Mouse (Mus musculus) heart, postnatal 0 days (tissue): ENCODE measurements at regions not wholly inside any gene's neighbourhood (a gene's known extent, or its start where the extent isn't known, plus 50 kb on each side); places are given as distances from the start of the nearest gene placed in this dataset.

Source experiments
- ATAC-seq: fragments of 200-750 bp; cut with Nextera tagmentation; 2 replicates; pipeline ENCODE4 v1.8.0; 2017; ENCODE audit warnings: low read depth, moderate number of reproducible peaks, moderate library complexity; ENCODE audit not compliant: insufficient read depth
- DNase-seq: peaks from one replicate; pipeline ENCODE4 v3.0.0-alpha.2; 2016; ENCODE audit warnings: low spot score
- H3K27ac ChIP-seq: fragments of 300-500 bp; sonication (generic); 2 replicates; pipeline ENCODE4 v1.5.1; 2014; ENCODE audit warnings: low read depth, mild to moderate bottlenecking
- H3K27me3 ChIP-seq: fragments of 300-500 bp; sonication (generic); 2 replicates; pipeline ENCODE4 v1.6.1; 2014; ENCODE audit warnings: low read length, mixed read lengths; ENCODE audit not compliant: control insufficient read depth, insufficient read depth
- H3K36me3 ChIP-seq: fragments of 300-500 bp; sonication (generic); replicated peaks from 2 replicates; pipeline ENCODE4 v1.6.1; 2014; ENCODE audit warnings: low read length, mixed read lengths; ENCODE audit not compliant: control insufficient read depth, insufficient read depth
- H3K4me1 ChIP-seq: fragments of 300-500 bp; sonication (generic); 2 replicates; pipeline ENCODE4 v1.6.1; 2014; ENCODE audit warnings: antibody characterized with exemption; ENCODE audit not compliant: control insufficient read depth, insufficient read depth
- H3K4me2 ChIP-seq: fragments of 300-500 bp; sonication (generic); 2 replicates; pipeline ENCODE4 v1.6.1; 2014; ENCODE audit warnings: low read depth, mild to moderate bottlenecking, low read length, moderate library complexity
- H3K4me3 ChIP-seq: fragments of 300-500 bp; sonication (generic); 2 replicates; pipeline ENCODE4 v1.5.1; 2014; ENCODE audit warnings: low read depth, low read length
- H3K9ac ChIP-seq: fragments of 300-500 bp; sonication (generic); replicated peaks from 2 replicates; pipeline ENCODE4 v1.6.1; 2014; ENCODE audit warnings: low read depth, low read length, mixed read lengths
- H3K9me3 ChIP-seq: fragments of 300-500 bp; sonication (generic); replicated peaks from 2 replicates; pipeline ENCODE4 v1.6.1; 2016; ENCODE audit warnings: low read length; ENCODE audit not compliant: control insufficient read depth
- CTCF ChIP-seq: IDR thresholded peaks from 2 replicates; pipeline ENCODE4 v1.5.1; 2016; ENCODE audit warnings: antibody characterized with exemption, control low read depth, low read depth
- EP300 ChIP-seq: IDR thresholded peaks from 2 replicates; pipeline ENCODE4 v1.6.1; 2016; ENCODE audit warnings: antibody characterized with exemption, low read depth
- WGBS: fragments of 180-500 bp; shearing (Covaris S2); extraction: QIAGEN DNeasy Blood & Tissue Kit; methylation state at CpG from one replicate; pipeline ENCODE4 v1.1.7; 2014; 5-methylcytosine and 5-hydroxymethylcytosine counted together

DNA sequence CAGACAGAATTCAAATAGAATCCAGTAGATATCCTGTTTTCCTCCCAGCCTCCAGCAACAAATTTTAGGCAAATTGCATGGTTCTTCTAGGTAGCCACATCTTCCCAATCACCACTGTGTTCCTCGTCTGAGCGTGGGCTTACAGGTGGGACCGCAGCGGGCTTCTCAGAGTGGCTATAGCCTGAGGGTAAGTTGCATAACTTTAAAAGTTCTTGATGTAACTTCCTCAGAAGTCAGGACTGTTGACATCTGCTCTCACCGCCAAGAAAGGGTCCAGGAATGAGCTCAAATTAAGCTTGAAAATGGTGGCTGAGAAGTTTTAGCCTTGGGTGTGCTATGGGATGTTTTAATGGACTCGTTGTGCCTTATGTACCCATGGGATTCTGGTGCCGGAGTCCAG, 377.7 kb downstream of the Gxylt1 start:
- H3K27me3 ChIP-seq: no peaks in the 10 kb centered on the region
- H3K9ac ChIP-seq: no peak overlapping the region
- DNase-seq (no peak), ATAC-seq (no peak)
- H3K27ac ChIP-seq: no peak overlapping the region
- H3K4me2 ChIP-seq: no peak overlapping the region
- H3K4me3 ChIP-seq: no peak overlapping the region
- H3K4me1 ChIP-seq: no peaks in the 10 kb centered on the region
- no peaks in the 10 kb centered on the region for H3K36me3 ChIP-seq
- WGBS: 80% methylated on average over 7 of the region's 7 CpGs
- H3K9me3 ChIP-seq: no peaks in the 10 kb centered on the region
- TF ChIP-seq CTCF: no peak
- TF ChIP-seq EP300: no peak

DNA sequence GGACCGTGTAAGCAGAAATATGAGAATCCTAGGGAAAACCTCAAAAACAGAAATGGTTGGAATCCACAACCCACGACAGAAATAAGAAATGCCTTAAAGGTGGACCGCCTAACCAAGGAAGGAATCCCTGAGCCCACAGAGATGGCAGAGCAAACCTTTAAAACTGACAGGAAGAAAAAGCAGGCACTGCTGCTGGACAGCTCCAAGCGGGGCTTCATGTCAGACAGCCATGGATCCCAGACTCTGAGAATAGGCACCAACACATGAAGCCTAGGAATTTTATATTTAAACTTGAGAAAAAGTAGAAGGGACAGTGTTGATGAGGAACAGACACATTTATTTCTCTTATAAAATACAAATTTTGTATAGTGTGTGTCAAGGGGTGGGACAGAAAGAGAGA, 379.1 kb downstream of the Gxylt1 start:
- H3K9me3 ChIP-seq: no peaks in the 10 kb centered on the region
- no peak for DNase-seq
- H3K27me3 ChIP-seq: no peaks in the 10 kb centered on the region
- 49% methylated on average over 4 of the region's 4 CpGs for WGBS
- no peak overlapping the region for H3K27ac ChIP-seq
- H3K36me3 ChIP-seq: no peaks in the 10 kb centered on the region
- no peak overlapping the region for H3K4me3 ChIP-seq
- ATAC-seq: no peak
- no peak overlapping the region for H3K4me2 ChIP-seq
- TF ChIP-seq EP300 (no peak), CTCF (no peak)
- no peaks in the 10 kb centered on the region for H3K4me1 ChIP-seq
- H3K9ac ChIP-seq: no peak overlapping the region

DNA sequence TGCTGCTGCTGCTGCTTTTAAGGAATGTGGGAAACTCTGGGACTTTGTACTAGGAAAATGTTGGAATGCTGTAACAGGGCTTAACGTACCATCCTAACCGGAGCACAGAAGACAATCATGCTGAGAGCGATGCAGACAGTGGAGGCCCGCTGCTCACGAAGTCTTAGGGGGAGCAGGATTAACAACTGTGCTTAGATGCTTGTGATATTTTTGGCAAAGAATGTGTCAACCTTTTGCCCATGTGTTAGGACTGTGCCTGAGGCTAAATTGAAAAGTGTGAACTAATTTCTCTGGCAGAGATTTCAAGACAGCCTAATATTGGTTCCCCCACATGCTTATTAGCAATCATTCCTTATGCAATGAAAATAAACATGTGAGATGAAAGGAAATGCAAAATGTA, 398.5 kb downstream of the Gxylt1 start:
- ATAC-seq: no peak
- H3K27me3 ChIP-seq: no peaks in the 10 kb centered on the region
- no peak overlapping the region for H3K4me2 ChIP-seq
- H3K36me3 ChIP-seq: no peaks in the 10 kb centered on the region
- DNase-seq: no peak
- no peak overlapping the region for H3K9ac ChIP-seq
- no peaks in the 10 kb centered on the region for H3K4me1 ChIP-seq
- WGBS: 49% methylated on average over 5 of the region's 5 CpGs
- H3K4me3 ChIP-seq: no peak overlapping the region
- no peaks in the 10 kb centered on the region for H3K9me3 ChIP-seq
- no peak overlapping the region for H3K27ac ChIP-seq
- no peak for TF ChIP-seq EP300
- no peak for TF ChIP-seq CTCF

DNA sequence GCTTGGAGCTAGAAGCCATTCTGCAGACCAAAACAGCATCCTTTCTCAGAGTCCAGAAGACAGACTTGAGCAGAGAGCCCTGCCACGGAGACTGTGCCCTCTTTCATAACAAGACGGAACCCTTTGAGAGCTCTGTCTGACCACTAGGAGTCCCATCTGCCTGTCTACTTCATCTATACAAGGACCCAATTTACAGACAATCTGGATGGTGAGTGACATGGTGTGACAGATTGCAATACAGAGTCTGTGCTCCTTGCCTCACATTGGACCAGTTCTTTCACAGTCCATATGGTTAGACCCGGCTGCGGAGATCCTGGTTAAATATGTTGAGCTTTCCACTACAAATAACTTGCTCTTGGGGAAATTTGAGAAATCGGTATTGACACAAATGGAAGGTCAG, 410.9 kb downstream of the Gxylt1 start:
- ATAC-seq (no peak), DNase-seq (no peak)
- Histone ChIP-seq H3K4me3 (no peak overlapping the region), H3K36me3 (no peaks in the 10 kb centered on the region), H3K27me3 (no peaks in the 10 kb centered on the region), H3K9ac (no peak overlapping the region), H3K4me1 (no peaks in the 10 kb centered on the region), H3K4me2 (no peak overlapping the region), H3K27ac (no peak overlapping the region), H3K9me3 (no peaks in the 10 kb centered on the region)
- WGBS: 75% methylated on average over 5 of the region's 5 CpGs
- TF ChIP-seq EP300 (no peak), CTCF (0 out of 2 replicates have a peak, but pooled peaks have one; percentile 9)

DNA sequence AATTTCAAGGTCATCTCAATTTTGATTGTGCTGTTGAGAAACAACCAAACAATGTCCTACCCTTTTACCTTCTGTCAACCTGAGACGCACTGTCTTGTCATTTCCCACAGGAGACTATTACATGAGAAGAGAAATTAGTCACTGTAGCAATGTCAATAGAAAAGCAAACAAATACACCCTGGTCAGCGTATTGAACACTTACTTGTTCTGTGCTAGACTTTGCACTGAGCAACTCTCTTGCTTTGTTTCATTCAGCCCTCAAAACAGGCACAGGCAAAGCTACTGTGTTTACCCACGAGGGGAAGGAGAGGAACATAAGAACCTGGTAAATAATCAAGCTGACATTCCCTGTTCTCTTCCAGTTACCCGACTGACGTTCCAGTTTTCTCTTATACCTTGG, 424.1 kb downstream of the Gxylt1 start:
- no peaks in the 10 kb centered on the region for H3K36me3 ChIP-seq
- no peaks in the 10 kb centered on the region for H3K4me1 ChIP-seq
- no peaks in the 10 kb centered on the region for H3K27me3 ChIP-seq
- no peak overlapping the region for H3K4me2 ChIP-seq
- WGBS: 65% methylated on average over 5 of the region's 5 CpGs
- H3K9me3 ChIP-seq: no peaks in the 10 kb centered on the region
- ATAC-seq: no peak
- TF ChIP-seq EP300 (no peak), CTCF (no peak)
- H3K27ac ChIP-seq: no peak overlapping the region
- no peak overlapping the region for H3K9ac ChIP-seq
- DNase-seq: no peak
- H3K4me3 ChIP-seq: no peak overlapping the region

DNA sequence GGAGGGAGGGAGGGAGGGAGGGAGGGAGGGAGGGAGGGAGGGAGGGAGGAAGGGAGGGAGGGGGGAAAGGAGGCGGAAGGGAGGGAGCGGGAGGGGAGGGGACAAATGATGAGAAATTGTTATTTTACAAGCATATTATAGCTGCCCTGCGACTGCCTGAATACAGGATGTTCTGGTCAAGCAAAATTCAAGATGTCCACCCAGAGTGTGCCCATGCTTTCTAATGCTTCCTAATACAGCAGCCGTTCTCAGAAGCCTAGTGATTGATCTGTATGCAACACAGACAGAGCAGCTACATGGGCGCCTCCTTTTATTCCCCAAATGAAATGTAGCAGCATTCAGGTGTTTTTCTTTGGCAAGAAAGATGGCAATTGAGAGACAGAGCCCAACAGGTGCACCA, 434.9 kb downstream of the Gxylt1 start:
- Histone ChIP-seq H3K4me1 (no peaks in the 10 kb centered on the region), H3K27me3 (no peaks in the 10 kb centered on the region), H3K4me2 (no peak overlapping the region), H3K36me3 (no peaks in the 10 kb centered on the region), H3K9me3 (no peaks in the 10 kb centered on the region), H3K9ac (no peak overlapping the region), H3K27ac (no peak overlapping the region), H3K4me3 (no peak overlapping the region)
- ATAC-seq (no peak), DNase-seq (no peak)
- WGBS: 78% methylated on average over 5 of the region's 5 CpGs
- TF ChIP-seq EP300 (no peak), CTCF (no peak)
